Mouse (Mus musculus): ENCODE results near the gene Gnb3. TPM values are rescaled to one million over a fixed set of nuclear protein-coding genes. Genes with fewer than 3 reads are reported as not detected.

Gnb3 gene
- polyA plus RNA-seq, 1 experiment = not detected

DNA sequence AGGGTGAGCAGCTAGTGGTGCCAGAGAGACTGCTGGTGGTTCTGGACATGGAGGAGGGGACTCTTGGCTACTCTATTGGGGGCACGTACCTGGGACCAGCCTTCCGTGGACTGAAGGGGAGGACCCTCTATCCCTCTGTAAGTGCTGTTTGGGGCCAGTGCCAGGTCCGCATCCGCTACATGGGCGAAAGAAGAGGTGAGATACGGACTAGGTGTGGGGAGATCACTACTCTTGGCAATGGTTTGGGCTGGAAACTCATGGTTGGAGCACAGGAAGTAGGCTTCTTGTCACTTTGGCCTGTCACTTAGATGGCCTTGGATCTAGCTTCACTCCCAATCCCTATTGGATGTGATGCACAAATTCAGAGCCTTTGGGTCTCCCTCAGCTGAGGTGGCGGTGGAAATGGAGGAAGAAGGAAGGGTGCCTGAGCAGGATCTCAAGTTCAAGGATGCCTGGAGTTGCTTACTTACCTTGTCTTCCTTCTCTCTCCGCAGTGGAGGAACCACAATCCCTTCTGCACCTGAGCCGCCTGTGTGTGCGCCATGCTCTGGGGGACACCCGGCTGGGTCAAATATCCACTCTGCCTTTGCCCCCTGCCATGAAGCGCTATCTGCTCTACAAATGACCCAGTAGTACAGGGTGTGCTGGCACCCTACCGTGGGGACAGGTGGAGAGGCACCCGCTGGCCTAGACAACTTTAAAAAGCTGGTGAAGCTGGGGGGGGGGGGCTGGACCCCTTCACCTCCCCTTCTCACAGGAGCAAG is 30.1 kb downstream of the Gnb3 start:
- H3K36me3 ChIP-seq (ENCODE audit: control insufficient read depth, insufficient read depth, low read length) = peaks cover 2% of the 10 kb centered on the region; the same call in 1 of the 2 replicates
- H3K4me1 ChIP-seq (ENCODE audit: control insufficient read depth, insufficient read depth, low read length) = peaks cover 53% of the 10 kb centered on the region
- H3K4me3 ChIP-seq (ENCODE audit: control insufficient read depth, low read depth, low read length) = peak overlapping the region; percentile 92
- H3K27ac ChIP-seq (ENCODE audit: control insufficient read depth, insufficient read depth, low read depth, low read length) = no peak overlapping the region
- TF ChIP-seq CTCF (IDR thresholded peaks at IDR 0.05; ENCODE audit: control insufficient read depth, insufficient read depth, insufficient replicate concordance, low read depth, low read length) (no peak), POLR2A (IDR thresholded peaks at IDR 0.05; ENCODE audit: control insufficient read depth, low read depth, low read length) (no peak)
- no peaks in the 10 kb centered on the region for H3K27me3 ChIP-seq (ENCODE audit: control insufficient read depth, insufficient read depth, low read length)

DNA sequence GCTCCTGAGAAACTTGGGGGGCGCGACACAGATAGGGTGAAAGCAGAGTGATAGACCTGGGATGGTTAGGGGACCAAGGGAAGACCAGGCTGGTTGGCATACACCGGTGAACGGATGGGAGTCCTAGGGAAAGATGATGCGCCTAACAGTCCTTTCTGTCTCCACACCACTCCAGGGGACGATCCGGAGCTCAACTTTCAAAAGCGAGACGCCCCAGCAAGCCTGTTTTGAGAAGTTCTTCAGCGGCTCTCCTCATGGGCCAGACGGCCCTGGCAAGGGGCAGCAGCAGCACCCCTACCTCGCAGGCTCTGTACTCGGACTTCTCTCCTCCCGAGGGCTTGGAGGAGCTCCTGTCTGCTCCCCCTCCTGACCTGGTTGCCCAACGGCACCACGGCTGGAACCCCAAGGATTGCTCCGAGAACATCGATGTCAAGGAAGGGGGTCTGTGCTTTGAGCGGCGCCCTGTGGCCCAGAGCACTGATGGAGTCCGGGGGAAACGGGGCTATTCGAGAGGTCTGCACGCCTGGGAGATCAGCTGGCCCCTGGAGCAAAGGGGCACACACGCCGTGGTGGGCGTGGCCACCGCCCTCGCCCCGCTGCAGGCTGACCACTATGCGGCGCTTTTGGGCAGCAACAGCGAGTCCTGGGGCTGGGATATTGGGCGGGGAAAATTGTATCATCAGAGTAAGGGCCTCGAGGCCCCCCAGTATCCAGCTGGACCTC is 30.9 kb downstream of the Gnb3 start:
- Histone ChIP-seq H3K27ac (ENCODE audit: control insufficient read depth, insufficient read depth, low read depth, low read length) (peak overlapping the region; percentile 87), H3K27me3 (ENCODE audit: control insufficient read depth, insufficient read depth, low read length) (no peaks in the 10 kb centered on the region), H3K4me1 (ENCODE audit: control insufficient read depth, insufficient read depth, low read length) (peaks cover 50% of the 10 kb centered on the region), H3K36me3 (ENCODE audit: control insufficient read depth, insufficient read depth, low read length) (peaks cover 2% of the 10 kb centered on the region; the same call in 1 of the 2 replicates), H3K4me3 (ENCODE audit: control insufficient read depth, low read depth, low read length) (peak overlapping the region; percentile 92)
- TF ChIP-seq POLR2A (IDR thresholded peaks at IDR 0.05; ENCODE audit: control insufficient read depth, low read depth, low read length) = no peak
- peak; percentile 48; the same call in 1 of the 2 replicates for TF ChIP-seq CTCF (IDR thresholded peaks at IDR 0.05; ENCODE audit: control insufficient read depth, insufficient read depth, insufficient replicate concordance, low read depth, low read length)

GRCm38 (mm10) chr6:124808358-124809012 is 31.6 kb downstream of the Gnb3 start, which contains the start of gene Spsb2:
Gene Spsb2 (plus strand): TSS chr6:124808661.
- Histone ChIP-seq H3K27me3 (ENCODE audit: control insufficient read depth, insufficient read depth, low read length) (no peaks in the 10 kb centered on the region), H3K36me3 (ENCODE audit: control insufficient read depth, insufficient read depth, low read length) (peaks cover 2% of the 10 kb centered on the region; the same call in 1 of the 2 replicates), H3K27ac (ENCODE audit: control insufficient read depth, insufficient read depth, low read depth, low read length) (peak within 1 kb of the TSS; percentile 87), H3K4me3 (ENCODE audit: control insufficient read depth, low read depth, low read length) (peak within 1 kb of the TSS; percentile 92), H3K4me1 (ENCODE audit: control insufficient read depth, insufficient read depth, low read length) (peaks cover 45% of the 10 kb centered on the region)
- TF ChIP-seq POLR2A (IDR thresholded peaks at IDR 0.05; ENCODE audit: control insufficient read depth, low read depth, low read length) (0 out of 2 replicates have a peak, but pooled peaks have one; percentile 6), CTCF (IDR thresholded peaks at IDR 0.05; ENCODE audit: control insufficient read depth, insufficient read depth, insufficient replicate concordance, low read depth, low read length) (no peak)

DNA sequence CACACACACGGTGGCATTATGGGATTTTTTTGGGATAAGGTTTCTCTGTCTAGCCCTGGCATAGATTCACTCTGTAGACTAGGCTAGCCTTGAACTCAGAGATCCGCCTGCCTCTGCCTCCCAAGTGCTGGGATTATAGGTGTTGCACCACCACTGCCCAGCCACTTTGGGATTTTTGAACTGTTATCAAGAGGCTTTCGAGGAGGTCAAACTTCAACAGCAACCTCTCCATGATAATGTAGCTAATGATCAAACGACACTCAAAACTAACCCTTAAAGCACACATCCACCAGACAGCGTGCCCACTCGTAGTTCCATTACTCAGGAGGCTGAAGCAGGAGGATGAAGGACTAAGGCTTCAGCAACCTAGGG is 32.1 kb downstream of the Gnb3 start:
- H3K4me1 ChIP-seq (ENCODE audit: control insufficient read depth, insufficient read depth, low read length) = peaks cover 41% of the 10 kb centered on the region
- no peaks in the 10 kb centered on the region for H3K27me3 ChIP-seq (ENCODE audit: control insufficient read depth, insufficient read depth, low read length)
- H3K4me3 ChIP-seq (ENCODE audit: control insufficient read depth, low read depth, low read length) = peak overlapping the region; percentile 92
- TF ChIP-seq CTCF (IDR thresholded peaks at IDR 0.05; ENCODE audit: control insufficient read depth, insufficient read depth, insufficient replicate concordance, low read depth, low read length) (no peak), POLR2A (IDR thresholded peaks at IDR 0.05; ENCODE audit: control insufficient read depth, low read depth, low read length) (no peak)
- H3K36me3 ChIP-seq (ENCODE audit: control insufficient read depth, insufficient read depth, low read length) = peaks cover 2% of the 10 kb centered on the region; the same call in 1 of the 2 replicates
- peak overlapping the region; percentile 87 for H3K27ac ChIP-seq (ENCODE audit: control insufficient read depth, insufficient read depth, low read depth, low read length)

GRCm38 (mm10) chr6:124807366-124807765 is 32.7 kb downstream of the Gnb3 start:
- Histone ChIP-seq H3K4me1 (ENCODE audit: control insufficient read depth, insufficient read depth, low read length) (peaks cover 35% of the 10 kb centered on the region), H3K36me3 (ENCODE audit: control insufficient read depth, insufficient read depth, low read length) (peaks cover 2% of the 10 kb centered on the region; the same call in 1 of the 2 replicates), H3K27me3 (ENCODE audit: control insufficient read depth, insufficient read depth, low read length) (no peaks in the 10 kb centered on the region), H3K4me3 (ENCODE audit: control insufficient read depth, low read depth, low read length) (peak overlapping the region; percentile 92), H3K27ac (ENCODE audit: control insufficient read depth, insufficient read depth, low read depth, low read length) (no peak overlapping the region; the same call in 1 of the 2 replicates)
- no peak for TF ChIP-seq CTCF (IDR thresholded peaks at IDR 0.05; ENCODE audit: control insufficient read depth, insufficient read depth, insufficient replicate concordance, low read depth, low read length)
- no peak for TF ChIP-seq POLR2A (IDR thresholded peaks at IDR 0.05; ENCODE audit: control insufficient read depth, low read depth, low read length)

DNA sequence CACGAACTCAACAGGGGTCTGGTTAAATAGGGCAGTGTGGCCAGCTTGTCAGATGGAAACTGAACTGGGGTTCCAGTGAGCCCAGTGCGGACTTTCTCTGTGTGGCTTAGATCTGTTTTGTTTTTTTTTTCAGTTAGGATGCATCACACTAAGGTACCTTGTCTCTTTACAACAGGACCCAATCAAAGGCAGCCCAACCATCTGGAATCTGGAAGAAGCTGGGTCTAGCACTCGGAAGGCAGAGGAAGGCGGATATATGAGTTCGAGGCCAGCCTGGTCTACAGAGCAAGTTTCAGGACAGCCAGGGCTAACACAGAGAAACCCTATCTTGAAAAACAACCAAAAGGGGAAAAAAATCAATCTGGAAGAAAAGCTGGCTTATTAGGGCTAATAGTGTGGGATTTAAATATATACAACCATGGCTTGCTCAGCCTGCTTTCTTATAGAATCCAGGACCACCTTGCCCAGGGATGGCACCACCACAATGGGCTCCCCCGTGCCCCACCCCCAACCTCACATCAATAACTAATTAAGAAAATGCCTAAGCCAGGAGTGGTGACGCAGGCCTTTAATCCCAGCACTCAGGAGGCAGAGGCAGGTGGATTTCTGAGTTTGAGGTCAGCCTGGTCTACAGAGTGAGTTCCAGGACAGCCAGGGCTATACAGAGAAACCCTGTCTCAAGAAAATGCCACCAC is 33.5 kb downstream of the Gnb3 start:
- H3K27me3 ChIP-seq (ENCODE audit: control insufficient read depth, insufficient read depth, low read length) = no peaks in the 10 kb centered on the region
- H3K4me1 ChIP-seq (ENCODE audit: control insufficient read depth, insufficient read depth, low read length) = peaks cover 29% of the 10 kb centered on the region
- no peaks in the 10 kb centered on the region; the same call in 1 of the 2 replicates for H3K36me3 ChIP-seq (ENCODE audit: control insufficient read depth, insufficient read depth, low read length)
- H3K4me3 ChIP-seq (ENCODE audit: control insufficient read depth, low read depth, low read length) = peak overlapping the region; percentile 93
- peak overlapping the region; percentile 82 for H3K27ac ChIP-seq (ENCODE audit: control insufficient read depth, insufficient read depth, low read depth, low read length)
- no peak for TF ChIP-seq POLR2A (IDR thresholded peaks at IDR 0.05; ENCODE audit: control insufficient read depth, low read depth, low read length)
- TF ChIP-seq CTCF (IDR thresholded peaks at IDR 0.05; ENCODE audit: control insufficient read depth, insufficient read depth, insufficient replicate concordance, low read depth, low read length) = no peak

All from testis, adult 2 months (tissue).